Mouse (Mus musculus) MN1 (cell line): ENCODE measurements around the gene Ccdc57.
A peak's percentile ranks its signal among the peaks of the same experiment; 100 is the strongest.

Experiments
- DNase-seq: peaks from one replicate; pipeline ENCODE4 v3.0.0-alpha.2; 2016; ENCODE audit warnings: low spot score

Gene Ccdc57

GRCm38 (mm10) chr11:120932564-120933398 is at the start of gene Ccdc57:
TSS of gene Ccdc57 (minus strand) at chr11:120932872.
- peak; percentile 98 for DNase-seq

- DNase-seq, result no peak
Observed at GRCm38 (mm10) chr11:120982459-120982858, 49.8 kb upstream of the Ccdc57 start.

GRCm38 (mm10) chr11:120981661-120982060 is 49.0 kb upstream of the Ccdc57 start:
- DNase-seq, result no peak

GRCm38 (mm10) chr11:120980427-120981035 is 47.9 kb upstream of the Ccdc57 start:
- DNase-seq, result peak; percentile 58

GRCm38 (mm10) chr11:120979711-120980426 is 47.2 kb upstream of the Ccdc57 start:
- DNase-seq, result no peak

GRCm38 (mm10) chr11:120973318-120973717 is 40.6 kb upstream of the Ccdc57 start:
- DNase-seq, result peak; percentile 56

GRCm38 (mm10) chr11:120971237-120971636 is 38.6 kb upstream of the Ccdc57 start:
- no peak for DNase-seq

- DNase-seq, result no peak
Observed at GRCm38 (mm10) chr11:120969742-120970141, 37.1 kb upstream of the Ccdc57 start.

GRCm38 (mm10) chr11:120965587-120965986 is 32.9 kb upstream of the Ccdc57 start:
- no peak for DNase-seq

- no peak for DNase-seq
Observed at GRCm38 (mm10) chr11:120964195-120965157, 31.8 kb upstream of the Ccdc57 start.

- DNase-seq, result no peak
Observed at GRCm38 (mm10) chr11:120962909-120963308, 30.2 kb upstream of the Ccdc57 start.

- DNase-seq, result no peak
Observed at GRCm38 (mm10) chr11:120962050-120962771, 29.5 kb upstream of the Ccdc57 start.

- no peak for DNase-seq
Observed at GRCm38 (mm10) chr11:120961594-120961993, 28.9 kb upstream of the Ccdc57 start.

- no peak for DNase-seq
Observed at GRCm38 (mm10) chr11:120960248-120960647, 27.6 kb upstream of the Ccdc57 start.

GRCm38 (mm10) chr11:120959564-120959963 is 26.9 kb upstream of the Ccdc57 start:
- no peak for DNase-seq

GRCm38 (mm10) chr11:120959066-120959465 is 26.4 kb upstream of the Ccdc57 start:
- no peak for DNase-seq

GRCm38 (mm10) chr11:120957731-120958257 is 25.1 kb upstream of the Ccdc57 start:
- DNase-seq, result no peak

- no peak for DNase-seq
Observed at GRCm38 (mm10) chr11:120957052-120957451, 24.4 kb upstream of the Ccdc57 start.

- DNase-seq, result no peak
Observed at GRCm38 (mm10) chr11:120955701-120956100, 23.0 kb upstream of the Ccdc57 start.

GRCm38 (mm10) chr11:120954936-120955335 is 22.3 kb upstream of the Ccdc57 start:
- no peak for DNase-seq
